Mouse (Mus musculus) limb, embryonic 13.5 days (tissue): ENCODE measurements around the gene Igtp. TPM values are rescaled to one million over a fixed set of nuclear protein-coding genes. Genes with fewer than 3 reads are reported as not detected.
"Not testable (repeated sequence)": the region's sequence is repeated elsewhere in the genome, so short reads cannot be mapped to it uniquely, and the experiment has no call there.

ENCODE experiments used
- ATAC-seq: fragments of 200-750 bp; cut with Nextera tagmentation; 2 replicates; pipeline ENCODE4 v1.8.0; 2017; ENCODE audit warnings: low read depth, moderate number of reproducible peaks, moderate TSS enrichment; ENCODE audit not compliant: low FRiP score
- H3K27ac ChIP-seq: fragments of 300-500 bp; sonication (generic); 2 replicates; pipeline ENCODE4 v1.5.1; 2015; ENCODE audit warnings: inconsistent platforms, mild to moderate bottlenecking, moderate library complexity
- H3K27me3 ChIP-seq: fragments of 300-500 bp; sonication (generic); 2 replicates; pipeline ENCODE4 v1.6.1; 2015; ENCODE audit warnings: mild to moderate bottlenecking, inconsistent platforms
- H3K36me3 ChIP-seq: fragments of 300-500 bp; sonication (generic); 2 replicates; pipeline ENCODE4 v1.6.1; 2015; ENCODE audit warnings: inconsistent platforms, mild to moderate bottlenecking, moderate library complexity
- H3K4me1 ChIP-seq: fragments of 300-500 bp; sonication (generic); 2 replicates; pipeline ENCODE4 v1.6.1; 2015; ENCODE audit warnings: inconsistent platforms
- H3K4me2 ChIP-seq: fragments of 300-500 bp; sonication (generic); replicated peaks from 2 replicates; pipeline ENCODE4 v1.6.1; 2015; ENCODE audit warnings: inconsistent platforms, mild to moderate bottlenecking, moderate library complexity
- H3K4me3 ChIP-seq: fragments of 300-500 bp; sonication (generic); 2 replicates; pipeline ENCODE4 v1.5.1; 2015; ENCODE audit warnings: moderate library complexity, mild to moderate bottlenecking, inconsistent platforms
- H3K9ac ChIP-seq: fragments of 300-500 bp; sonication (generic); 2 replicates; pipeline ENCODE4 v1.6.1; 2015; ENCODE audit warnings: mild to moderate bottlenecking, inconsistent platforms
- H3K9me3 ChIP-seq: fragments of 300-500 bp; sonication (generic); 2 replicates; pipeline ENCODE4 v1.6.1; 2016; ENCODE audit warnings: inconsistent platforms
- WGBS: fragments of 180-500 bp; shearing (Covaris S2); methylation state at CpG from one replicate; pipeline ENCODE4 v1.1.7; 2015; 5-methylcytosine and 5-hydroxymethylcytosine counted together
- polyA plus RNA-seq: library from polyadenylated mRNA; unstranded; fragments of >200 nt; fragmentation: Nextera tagmentation; extraction: Ambion mirVana; gene quantifications from 2 replicates; pipeline ENCODE4 v1.2.1, GENCODE M21; 2015

The Igtp gene
- polyA plus RNA-seq: 3.4 and 3.8 TPM in 2 replicates

DNA sequence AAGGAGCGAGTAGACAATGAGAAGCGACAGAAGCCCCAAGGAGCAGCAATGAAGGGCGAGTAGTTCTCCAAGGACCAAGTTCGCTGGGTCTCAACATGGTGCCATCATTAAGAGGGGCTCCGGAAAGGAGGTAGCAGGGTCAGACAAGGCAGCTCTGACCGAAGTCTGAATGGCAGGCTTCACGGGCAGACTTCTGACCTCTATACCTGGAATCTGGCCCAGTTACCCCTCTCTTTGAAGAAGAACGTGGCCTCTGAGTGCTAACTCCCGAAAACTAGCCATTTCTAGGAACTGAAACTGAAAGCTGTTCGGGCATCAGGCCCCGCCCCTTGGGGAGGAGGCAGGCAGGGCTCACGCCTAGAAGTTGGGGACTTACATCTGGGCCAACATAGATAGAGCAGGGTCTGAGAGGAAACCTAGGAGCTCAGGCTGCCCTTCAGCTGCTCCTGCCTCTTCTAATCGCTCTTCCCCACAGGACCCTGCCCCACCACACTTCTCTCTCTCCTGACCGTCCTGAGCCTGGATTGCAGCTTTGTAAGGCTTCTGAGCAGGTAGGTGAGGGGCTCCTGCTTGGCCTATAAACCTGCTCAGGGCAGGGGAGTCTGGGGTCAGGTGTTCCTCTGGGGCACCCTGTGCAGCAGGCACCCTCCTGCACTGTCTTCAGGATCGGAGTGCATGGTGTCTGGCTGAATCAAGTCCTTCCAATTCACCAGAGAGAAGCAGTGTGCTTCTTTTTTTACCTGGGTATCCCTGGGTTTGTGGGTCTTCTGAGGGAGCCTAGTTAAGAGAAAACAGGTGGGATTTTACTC is at the start of gene Igtp, which contains the start of gene Irgm2:
TSS of gene Igtp (plus strand) at position 328 of the 809 bp plus-strand sequence.
TSS of gene Irgm2 (plus strand) at position 390 of the 809 bp plus-strand sequence.
- H3K4me3 ChIP-seq: peak within 1 kb of the TSS; percentile 61
- H3K36me3 ChIP-seq, H3K27me3 ChIP-seq, H3K4me1 ChIP-seq, H3K9me3 ChIP-seq: not testable (repeated sequence)
- peak within 1 kb of the TSS; percentile 67 for H3K9ac ChIP-seq
- peak within 1 kb of the TSS; percentile 71 for H3K4me2 ChIP-seq
- peak; percentile 82 for ATAC-seq
- peak within 1 kb of the TSS; percentile 15; the same call in 1 of the 2 replicates for H3K27ac ChIP-seq
- WGBS: 8% methylated on average over 15 of the region's 15 CpGs

DNA sequence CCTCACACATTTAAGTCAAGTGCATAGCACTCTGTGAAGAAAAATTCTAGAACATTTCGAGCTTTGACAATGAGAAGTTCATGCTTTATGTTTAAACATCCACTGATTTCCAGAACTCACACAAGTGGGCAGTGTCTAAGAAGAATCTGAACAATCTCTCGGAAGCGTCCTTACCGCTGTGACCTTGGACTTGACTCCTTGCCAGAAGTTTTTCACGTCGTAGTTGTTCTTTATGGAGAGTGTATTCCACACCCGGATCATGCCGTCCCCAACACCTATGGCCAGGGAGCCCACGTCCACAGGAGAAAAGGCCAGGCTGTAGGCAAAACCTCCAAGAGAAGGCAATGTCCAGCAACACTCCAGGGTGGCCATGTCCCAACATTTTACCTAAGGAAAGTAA is 43.9 kb upstream of the Igtp start:
- no peak for ATAC-seq
- Histone ChIP-seq H3K9me3 (no peaks in the 10 kb centered on the region), H3K4me2 (no peak overlapping the region), H3K27me3 (no peaks in the 10 kb centered on the region), H3K36me3 (peaks cover 89% of the 10 kb centered on the region), H3K9ac (no peak overlapping the region), H3K4me3 (no peak overlapping the region), H3K4me1 (no peaks in the 10 kb centered on the region), H3K27ac (no peak overlapping the region)
- WGBS: 91% methylated on average over 9 of the region's 9 CpGs

DNA sequence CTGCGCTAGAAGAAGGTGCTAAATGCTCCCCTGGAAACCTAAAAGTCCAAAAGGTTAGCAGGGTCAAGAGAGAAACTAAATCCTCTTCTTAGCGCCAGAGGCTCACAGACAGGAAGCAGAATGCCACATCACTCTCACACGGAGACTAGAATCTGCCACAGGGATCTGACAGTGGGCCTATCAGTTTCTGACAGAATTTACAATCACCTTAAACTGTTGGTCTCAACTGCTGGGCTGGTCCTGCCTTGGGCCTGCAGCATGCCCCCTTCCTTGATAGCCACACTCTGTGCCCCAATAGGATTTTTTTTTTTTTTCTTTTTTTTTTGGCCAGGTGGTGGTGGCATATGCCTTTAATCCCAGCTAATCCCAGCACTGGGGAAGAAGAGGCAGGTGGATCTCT is 42.5 kb upstream of the Igtp start:
- H3K9ac ChIP-seq: no peak overlapping the region
- ATAC-seq: no peak
- H3K4me2 ChIP-seq: no peak overlapping the region
- H3K27ac ChIP-seq: no peak overlapping the region
- 83% methylated on average over 3 of the region's 3 CpGs for WGBS
- peaks cover 91% of the 10 kb centered on the region for H3K36me3 ChIP-seq
- H3K4me3 ChIP-seq: no peak overlapping the region
- no peaks in the 10 kb centered on the region for H3K27me3 ChIP-seq
- H3K9me3 ChIP-seq: no peaks in the 10 kb centered on the region
- no peaks in the 10 kb centered on the region for H3K4me1 ChIP-seq

DNA sequence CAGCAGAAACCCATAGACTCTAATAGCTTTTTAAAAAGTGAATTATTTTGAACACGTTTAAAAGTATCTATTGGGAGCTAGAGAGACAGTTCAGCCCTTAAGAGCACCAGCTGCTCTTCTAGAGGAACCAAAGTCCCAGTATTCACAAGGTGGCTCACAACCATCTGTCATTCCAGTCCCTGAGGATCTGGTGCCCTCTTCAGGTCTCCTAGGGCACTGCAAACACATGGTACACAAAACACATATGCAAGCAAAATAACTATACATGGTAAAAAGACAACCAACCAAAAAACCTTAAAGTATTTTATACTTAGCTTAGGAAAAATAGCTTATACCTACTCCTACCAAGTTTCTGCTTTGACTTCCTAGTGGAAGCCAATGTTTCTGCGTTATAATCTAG is 34.3 kb upstream of the Igtp start:
- WGBS: 96% methylated on average over 2 of the region's 2 CpGs
- Histone ChIP-seq H3K9me3 (no peaks in the 10 kb centered on the region), H3K4me2 (no peak overlapping the region), H3K27me3 (no peaks in the 10 kb centered on the region), H3K4me1 (peaks cover 8% of the 10 kb centered on the region), H3K36me3 (peaks cover 63% of the 10 kb centered on the region), H3K4me3 (no peak overlapping the region), H3K9ac (no peak overlapping the region), H3K27ac (no peak overlapping the region)
- ATAC-seq: no peak

DNA sequence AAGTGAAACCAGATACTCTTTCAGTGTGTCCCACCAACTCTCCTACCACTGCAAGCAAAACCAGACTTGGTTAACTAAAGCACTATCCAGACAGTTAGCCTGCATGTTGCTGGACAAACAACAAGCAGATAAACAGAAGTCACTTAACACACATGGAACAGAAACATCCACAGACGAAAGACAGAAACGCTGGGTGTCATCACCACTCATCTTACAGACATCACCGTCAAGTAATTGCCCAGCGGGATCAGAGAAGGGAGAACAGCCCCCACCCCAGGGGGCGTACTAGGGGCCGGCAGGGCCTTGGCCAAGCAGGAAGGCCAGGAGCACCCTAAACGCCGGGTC is 31.6 kb upstream of the Igtp start:
- H3K9me3 ChIP-seq: no peaks in the 10 kb centered on the region
- WGBS: 0% methylated on average over 8 of the region's 8 CpGs
- H3K4me2 ChIP-seq: peak overlapping the region; percentile 86
- peak overlapping the region; percentile 93 for H3K9ac ChIP-seq
- peaks cover 20% of the 10 kb centered on the region for H3K4me1 ChIP-seq
- peak overlapping the region; percentile 89 for H3K4me3 ChIP-seq
- peaks cover 40% of the 10 kb centered on the region for H3K36me3 ChIP-seq
- no peaks in the 10 kb centered on the region for H3K27me3 ChIP-seq
- no peak for ATAC-seq
- H3K27ac ChIP-seq: no peak overlapping the region

DNA sequence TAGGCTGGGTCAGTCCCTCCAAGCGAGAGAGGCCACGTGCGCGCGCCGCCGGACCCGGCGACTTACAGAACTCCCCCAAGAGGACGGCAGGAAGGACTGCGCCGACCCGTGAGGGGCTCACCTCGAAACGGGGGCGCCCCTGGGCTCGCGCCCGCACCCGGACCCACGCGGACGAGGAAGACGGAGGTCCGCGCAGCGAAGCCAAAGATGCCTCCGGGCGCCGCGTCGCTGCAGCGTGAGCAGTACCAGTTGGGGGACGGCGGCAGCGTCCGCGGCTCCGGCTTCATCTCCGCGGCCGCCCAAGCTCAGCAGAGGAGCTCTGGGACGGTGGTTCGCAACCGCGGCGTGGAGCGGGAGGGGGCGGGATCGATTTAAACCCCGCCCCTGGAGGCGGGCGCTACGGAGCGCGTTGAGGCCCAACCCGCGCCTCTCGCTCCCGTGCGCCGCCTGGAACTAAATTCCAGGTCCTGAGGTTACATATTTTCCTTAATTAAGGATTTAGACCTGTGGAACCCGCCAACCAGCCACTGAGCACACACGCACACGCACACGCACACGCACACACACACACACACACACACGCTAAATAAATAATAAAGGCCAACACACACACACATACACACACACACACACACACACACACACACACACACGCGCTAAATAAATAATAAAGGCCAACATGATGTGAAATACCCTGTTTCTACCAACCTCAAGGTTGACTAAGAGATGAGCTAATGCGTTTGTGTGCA is 31.0 kb upstream of the Igtp start, which contains the start of gene Gemin5:
TSS of gene Gemin5 (minus strand) at position 373 of the 749 bp plus-strand sequence.
- Histone ChIP-seq H3K9ac (peak within 1 kb of the TSS; percentile 93), H3K9me3 (no peaks in the 10 kb centered on the region), H3K36me3 (peaks cover 39% of the 10 kb centered on the region), H3K27me3 (no peaks in the 10 kb centered on the region), H3K4me2 (peak within 1 kb of the TSS; percentile 86), H3K4me1 (peaks cover 20% of the 10 kb centered on the region), H3K4me3 (peak within 1 kb of the TSS; percentile 89), H3K27ac (no peak within 1 kb of the TSS)
- peak; percentile 83 for ATAC-seq
- WGBS: 1% methylated on average over 67 of the region's 71 CpGs

DNA sequence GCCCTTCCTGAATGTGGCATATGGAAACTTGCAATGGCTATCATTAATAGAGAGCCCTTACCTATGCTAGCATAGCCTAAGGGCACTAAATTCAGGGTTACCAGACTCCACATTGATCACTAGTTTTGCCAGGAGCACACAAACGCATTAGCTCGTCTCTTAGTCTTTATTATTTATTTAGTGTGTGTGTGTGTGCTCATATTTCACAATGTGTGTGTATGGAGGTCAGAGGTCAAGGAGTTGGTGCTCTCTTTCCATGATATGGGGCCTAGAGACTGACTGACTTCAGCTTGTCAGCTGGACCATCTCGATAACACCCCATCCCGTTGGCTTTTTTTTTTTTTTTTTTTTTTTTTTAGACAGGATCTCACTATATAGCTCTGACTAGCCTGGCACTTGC is 29.7 kb upstream of the Igtp start:
- Histone ChIP-seq H3K27me3 (no peaks in the 10 kb centered on the region), H3K4me2 (no peak overlapping the region), H3K4me1 (peaks cover 20% of the 10 kb centered on the region), H3K36me3 (peaks cover 39% of the 10 kb centered on the region), H3K4me3 (no peak overlapping the region), H3K9me3 (no peaks in the 10 kb centered on the region), H3K27ac (no peak overlapping the region), H3K9ac (no peak overlapping the region)
- ATAC-seq: no peak
- WGBS: 86% methylated on average over 4 of the region's 4 CpGs

DNA sequence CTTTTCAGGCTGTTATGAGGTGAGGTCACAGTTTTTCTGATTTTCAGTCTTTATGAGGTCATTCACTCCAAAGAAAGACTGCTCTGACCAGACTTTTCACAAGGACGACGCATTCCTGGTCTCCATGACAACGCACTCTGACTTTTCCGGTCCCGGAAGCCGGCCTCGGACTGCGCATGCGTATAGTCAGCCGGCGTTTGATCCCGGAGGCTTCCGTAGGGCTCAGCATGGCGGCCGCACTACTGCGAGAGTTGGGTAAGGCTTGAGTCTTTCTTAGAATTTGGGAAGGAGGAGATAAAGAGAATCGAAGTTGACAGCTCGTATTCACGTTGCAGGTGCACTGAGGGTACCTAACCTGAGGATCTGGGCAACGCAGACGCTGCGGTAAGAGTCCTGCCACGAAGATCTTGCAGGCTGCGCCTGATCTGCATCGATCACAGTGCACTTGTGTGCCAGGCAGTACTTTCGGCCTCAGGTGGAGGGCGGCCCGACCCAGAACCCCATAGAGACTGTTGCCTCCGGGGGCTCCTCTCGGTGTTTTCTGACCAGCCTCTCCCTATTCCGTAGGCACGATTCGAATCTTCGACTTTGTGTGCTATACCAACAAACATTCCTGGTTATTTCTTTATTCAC is 27.8 kb upstream of the Igtp start, which contains the start of gene Mrpl22:
TSS of gene Mrpl22 (plus strand) at position 203 of the 633 bp plus-strand sequence.
- Histone ChIP-seq H3K27ac (no peak within 1 kb of the TSS), H3K4me2 (peak within 1 kb of the TSS; percentile 88), H3K4me3 (peak within 1 kb of the TSS; percentile 78), H3K27me3 (no peaks in the 10 kb centered on the region), H3K9ac (peak within 1 kb of the TSS; percentile 85), H3K4me1 (peaks cover 20% of the 10 kb centered on the region), H3K9me3 (no peaks in the 10 kb centered on the region), H3K36me3 (peaks cover 38% of the 10 kb centered on the region)
- peak; percentile 83 for ATAC-seq
- under 1% methylated on average over 34 of the region's 34 CpGs for WGBS

DNA sequence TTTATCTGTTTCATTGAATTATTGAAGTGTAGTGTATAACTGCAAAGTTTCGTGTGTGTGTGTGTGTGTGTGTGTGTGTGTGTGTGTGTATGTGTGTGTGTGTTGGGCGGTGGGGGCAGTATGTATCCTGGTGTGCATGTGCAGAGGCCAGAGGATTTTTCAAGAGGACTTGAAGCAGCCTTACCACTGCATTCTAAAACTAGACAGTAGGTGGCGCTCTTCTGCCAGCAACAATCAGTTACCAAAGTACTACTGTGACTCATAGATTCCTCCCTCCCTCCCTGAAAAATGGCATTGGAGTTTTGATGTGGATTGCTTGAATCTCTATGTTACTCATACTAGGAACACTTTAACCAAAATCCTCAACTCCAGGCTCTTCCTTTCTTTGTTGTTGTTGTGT is 19.8 kb upstream of the Igtp start:
- no peak overlapping the region for H3K9ac ChIP-seq
- no peaks in the 10 kb centered on the region for H3K9me3 ChIP-seq
- peaks cover 53% of the 10 kb centered on the region for H3K36me3 ChIP-seq
- H3K4me3 ChIP-seq: no peak overlapping the region
- no peak overlapping the region for H3K27ac ChIP-seq
- no peak for ATAC-seq
- no peaks in the 10 kb centered on the region for H3K27me3 ChIP-seq
- WGBS: 24% methylated on average over 3 of the region's 3 CpGs
- no peak overlapping the region for H3K4me2 ChIP-seq
- H3K4me1 ChIP-seq: no peaks in the 10 kb centered on the region

DNA sequence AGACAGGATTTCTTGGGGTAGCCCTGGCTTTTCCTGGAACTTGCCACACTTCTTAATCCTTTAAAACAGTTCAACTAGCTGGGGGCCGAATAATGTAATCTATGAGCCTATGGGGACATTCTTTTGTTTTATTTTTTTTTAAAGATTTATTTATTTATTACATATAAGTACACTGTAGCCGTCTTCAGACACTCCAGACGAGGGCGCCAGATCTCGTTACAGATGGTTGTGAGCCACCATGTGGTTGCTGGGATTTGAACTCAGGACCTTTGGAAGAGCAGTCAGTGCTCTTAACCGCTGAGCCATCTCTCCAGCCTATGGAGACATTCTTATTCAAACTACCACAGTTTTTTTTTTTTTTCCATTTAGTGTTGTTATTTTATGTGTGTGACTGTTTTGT is 19.4 kb upstream of the Igtp start:
- H3K36me3 ChIP-seq: peaks cover 50% of the 10 kb centered on the region
- not testable (repeated sequence) for H3K27ac ChIP-seq
- WGBS: 91% methylated on average over 6 of the region's 6 CpGs

DNA sequence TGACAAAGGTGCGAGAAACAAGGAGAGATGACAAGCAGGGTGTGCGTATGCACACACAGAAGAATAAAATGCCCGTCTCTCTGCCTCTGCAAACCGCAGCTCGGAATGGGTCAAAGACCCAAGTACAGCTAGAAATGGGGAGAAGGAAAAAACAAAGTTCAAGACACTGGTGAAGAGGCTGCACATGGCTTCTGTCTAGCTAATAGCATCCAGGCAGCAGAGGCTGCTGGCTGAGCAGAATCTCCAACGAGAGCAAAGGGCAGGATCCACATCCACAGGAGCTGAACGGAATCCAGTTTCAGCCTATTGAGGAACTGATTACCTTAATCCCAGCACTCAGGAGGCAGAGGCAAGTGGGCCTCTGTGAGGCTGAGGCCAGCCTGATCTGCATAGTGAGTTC is 18.6 kb upstream of the Igtp start:
- no peaks in the 10 kb centered on the region for H3K4me1 ChIP-seq
- no peaks in the 10 kb centered on the region for H3K9me3 ChIP-seq
- H3K27ac ChIP-seq: no peak overlapping the region
- no peak overlapping the region for H3K4me3 ChIP-seq
- no peak overlapping the region for H3K4me2 ChIP-seq
- WGBS: 92% methylated on average over 7 of the region's 7 CpGs
- H3K27me3 ChIP-seq: no peaks in the 10 kb centered on the region
- peaks cover 42% of the 10 kb centered on the region for H3K36me3 ChIP-seq
- no peak for ATAC-seq
- no peak overlapping the region for H3K9ac ChIP-seq

More for the DNA sequence above, 19.4 kb upstream of the Igtp start:
- H3K9me3 ChIP-seq, H3K9ac ChIP-seq, ATAC-seq, H3K4me3 ChIP-seq, H3K4me2 ChIP-seq, H3K4me1 ChIP-seq, H3K27me3 ChIP-seq: not testable (repeated sequence)

DNA sequence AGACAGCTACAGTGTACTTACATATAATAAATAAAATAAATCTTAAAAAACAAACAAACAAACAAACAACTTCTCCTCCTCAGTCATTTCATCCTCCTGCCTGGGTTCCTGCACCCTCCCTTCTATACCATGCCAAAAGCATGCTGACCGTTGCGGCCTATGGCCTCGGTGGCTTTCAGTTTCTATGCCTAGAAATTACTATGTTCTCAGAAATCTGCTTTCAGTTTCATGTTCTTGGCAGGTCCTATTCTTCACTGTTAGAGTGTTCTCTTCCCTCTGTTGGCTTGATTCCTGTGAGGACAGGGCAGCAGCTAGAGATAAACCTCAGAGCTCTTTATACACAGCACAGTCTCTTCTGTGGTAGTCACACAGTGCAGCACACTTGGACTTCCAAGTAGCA is 15.8 kb upstream of the Igtp start:
- H3K27me3 ChIP-seq: no peaks in the 10 kb centered on the region
- 95% methylated on average over 3 of the region's 3 CpGs for WGBS
- no peak overlapping the region for H3K4me3 ChIP-seq
- H3K4me2 ChIP-seq: no peak overlapping the region
- no peaks in the 10 kb centered on the region for H3K9me3 ChIP-seq
- no peaks in the 10 kb centered on the region for H3K4me1 ChIP-seq
- H3K9ac ChIP-seq: no peak overlapping the region
- H3K36me3 ChIP-seq: peaks cover 14% of the 10 kb centered on the region
- no peak overlapping the region for H3K27ac ChIP-seq
- no peak for ATAC-seq
